ENCODE assay signal across 8 mouse cellular contexts in genomic region chr17:34585877-34586771, GRCm38 (mm10). TPM values are rescaled to one million over a fixed set of nuclear protein-coding genes. Genes with fewer than 3 reads are reported as not detected.
DNase-seq lines count a peak whose midpoint lies in the region; ATAC-seq and TF ChIP-seq lines count a peak whose summit lies in the region.

No protein-coding gene starts in this region.

- H3K27me3 ChIP-seq in lung, embryonic 14.5 days (ENCODE audit: insufficient read depth, low read length), result no peaks in the 10 kb centered on the region
- H3K27me3 ChIP-seq in hindbrain, embryonic 12.5 days, result no peaks in the 10 kb centered on the region
- no peaks in the 10 kb centered on the region for H3K27me3 ChIP-seq in midbrain, embryonic 13.5 days

- WGBS in lung, embryonic 14.5 days, result 23% methylated on average over 32 of the region's 32 CpGs
- 16% methylated on average over 32 of the region's 32 CpGs for WGBS in hindbrain, embryonic 12.5 days
- WGBS in midbrain, embryonic 13.5 days, result 19% methylated on average over 32 of the region's 32 CpGs

- H3K27ac ChIP-seq in lung, embryonic 14.5 days (ENCODE audit: low read depth), result peak overlapping the region; percentile 96
- peak overlapping the region; percentile 99 for H3K27ac ChIP-seq in hindbrain, embryonic 12.5 days
- peak overlapping the region; percentile 100 for H3K27ac ChIP-seq in midbrain, embryonic 13.5 days

- H3K9me3 ChIP-seq in lung, embryonic 14.5 days (ENCODE audit: low read depth, low read length), result no peaks in the 10 kb centered on the region
- H3K9me3 ChIP-seq in hindbrain, embryonic 12.5 days (replicated peaks), result no peaks in the 10 kb centered on the region
- no peaks in the 10 kb centered on the region for H3K9me3 ChIP-seq in midbrain, embryonic 13.5 days

- ATAC-seq in lung, embryonic 14.5 days (ENCODE audit: insufficient read depth), result peak; percentile 3
- peak; percentile 17 for ATAC-seq in hindbrain, embryonic 12.5 days (ENCODE audit: low FRiP score)
- peak; percentile 27 for ATAC-seq in midbrain, embryonic 13.5 days
- no peak for ATAC-seq in granulocyte monocyte progenitor cell, adult 5-6 weeks (replicated peaks; ENCODE audit: poor library complexity, severe bottlenecking)

- TF ChIP-seq CTCF in lung, embryonic 14.5 days (IDR thresholded peaks at IDR 0.05; ENCODE audit: low read depth), result no peak

- no peaks in the 10 kb centered on the region for H3K36me3 ChIP-seq in lung, embryonic 14.5 days (ENCODE audit: insufficient read depth)
- H3K36me3 ChIP-seq in hindbrain, embryonic 12.5 days, result no peaks in the 10 kb centered on the region
- H3K36me3 ChIP-seq in midbrain, embryonic 13.5 days, result no peaks in the 10 kb centered on the region

- H3K4me2 ChIP-seq in lung, embryonic 14.5 days, result peak overlapping the region; percentile 97
- H3K4me2 ChIP-seq in hindbrain, embryonic 12.5 days (replicated peaks), result peak overlapping the region; percentile 89
- H3K4me2 ChIP-seq in midbrain, embryonic 13.5 days (replicated peaks), result peak overlapping the region; percentile 89

- DNase-seq in lung, embryonic 14.5 days, result peak; percentile 30
- DNase-seq in lung, postnatal 14 days, result no peak
- peak; percentile 62 for DNase-seq in embryo, embryonic 11 days
- DNase-seq in ovary, postnatal 10 days (ENCODE audit: low spot score), result no peak
- no peak for DNase-seq in adrenal gland, postnatal 25 days

- H3K9ac ChIP-seq in lung, embryonic 14.5 days, result peak overlapping the region; percentile 91
- H3K9ac ChIP-seq in hindbrain, embryonic 12.5 days, result peak overlapping the region; percentile 87
- H3K9ac ChIP-seq in midbrain, embryonic 13.5 days (replicated peaks), result peak overlapping the region; percentile 93

- peaks cover 34% of the 10 kb centered on the region for H3K4me1 ChIP-seq in lung, embryonic 14.5 days (ENCODE audit: insufficient read depth)
- peaks cover 42% of the 10 kb centered on the region for H3K4me1 ChIP-seq in hindbrain, embryonic 12.5 days
- peaks cover 48% of the 10 kb centered on the region for H3K4me1 ChIP-seq in midbrain, embryonic 13.5 days (replicated peaks)

- peak overlapping the region; percentile 75 for H3K4me3 ChIP-seq in lung, embryonic 14.5 days (ENCODE audit: low read depth, low read length)
- peak overlapping the region; percentile 55 for H3K4me3 ChIP-seq in hindbrain, embryonic 12.5 days
- H3K4me3 ChIP-seq in midbrain, embryonic 13.5 days (replicated peaks), result peak overlapping the region; percentile 63

RNA-seq across cellular contexts. Expression of gene Gpsm3, which starts 3.5 kb away (rescaled TPM):
- polyA plus RNA-seq in lung, embryonic 14.5 days (2014; fragmentation: Nextera tagmentation; extraction: Ambion mirVana), result 13.6 and 14.5 TPM in 2 replicates
- polyA plus RNA-seq in hindbrain, embryonic 12.5 days (2016; fragmentation: Nextera tagmentation; extraction: Ambion mirVana), result 3.5 and 4.3 TPM in 2 replicates
- polyA plus RNA-seq in midbrain, embryonic 13.5 days (2015; fragmentation: Nextera tagmentation; extraction: Ambion mirVana), result 2.8 and 3.4 TPM in 2 replicates
- total RNA-seq in granulocyte monocyte progenitor cell, adult 5-6 weeks (2014; fragmentation: Nextera tagmentation), result 64.1 and 75.3 TPM in 2 replicates
- 11.5 and 23.4 TPM in 2 replicates for total RNA-seq in granulocyte monocyte progenitor cell, adult 5-6 weeks (2017)
- 4.6 and 4.9 TPM in 2 replicates for total RNA-seq in adrenal gland, postnatal 25 days (2021)

RNA-seq across cellular contexts. Expression of gene Pbx2, which starts 4.9 kb away (rescaled TPM):
- polyA plus RNA-seq in lung, embryonic 14.5 days (2014; fragmentation: Nextera tagmentation; extraction: Ambion mirVana), result 10.1 and 10.4 TPM in 2 replicates
- polyA plus RNA-seq in hindbrain, embryonic 12.5 days (2016; fragmentation: Nextera tagmentation; extraction: Ambion mirVana), result 17.9 and 18.7 TPM in 2 replicates
- polyA plus RNA-seq in midbrain, embryonic 13.5 days (2015; fragmentation: Nextera tagmentation; extraction: Ambion mirVana), result 13.3 and 15.3 TPM in 2 replicates
- total RNA-seq in granulocyte monocyte progenitor cell, adult 5-6 weeks (2014; fragmentation: Nextera tagmentation), result 21.1 and 29.7 TPM in 2 replicates
- total RNA-seq in granulocyte monocyte progenitor cell, adult 5-6 weeks (2017), result 25.1 and 34.4 TPM in 2 replicates
- 36.4 and 51.6 TPM in 2 replicates for total RNA-seq in adrenal gland, postnatal 25 days (2021)

RNA-seq across cellular contexts. Expression of gene Ager, which starts 11.5 kb away (rescaled TPM):
- polyA plus RNA-seq in lung, embryonic 14.5 days (2014; fragmentation: Nextera tagmentation; extraction: Ambion mirVana), result 64.7 and 74.6 TPM in 2 replicates
- 1.9 and 2.9 TPM in 2 replicates for polyA plus RNA-seq in hindbrain, embryonic 12.5 days (2016; fragmentation: Nextera tagmentation; extraction: Ambion mirVana)
- polyA plus RNA-seq in midbrain, embryonic 13.5 days (2015; fragmentation: Nextera tagmentation; extraction: Ambion mirVana), result 1.5 and 2.2 TPM in 2 replicates
- 1.3 and 1.9 TPM in 2 replicates for total RNA-seq in granulocyte monocyte progenitor cell, adult 5-6 weeks (2014; fragmentation: Nextera tagmentation)
- total RNA-seq in granulocyte monocyte progenitor cell, adult 5-6 weeks (2017), result 1.3 and 2.0 TPM in 2 replicates
- 0.57 and 1.5 TPM in 2 replicates for total RNA-seq in adrenal gland, postnatal 25 days (2021)

RNA-seq across cellular contexts. Expression of gene Rnf5, which starts 17.4 kb away (rescaled TPM):
- 78.7 and 84.9 TPM in 2 replicates for polyA plus RNA-seq in lung, embryonic 14.5 days (2014; fragmentation: Nextera tagmentation; extraction: Ambion mirVana)
- 214 and 228 TPM in 2 replicates for polyA plus RNA-seq in hindbrain, embryonic 12.5 days (2016; fragmentation: Nextera tagmentation; extraction: Ambion mirVana)
- 324 and 337 TPM in 2 replicates for polyA plus RNA-seq in midbrain, embryonic 13.5 days (2015; fragmentation: Nextera tagmentation; extraction: Ambion mirVana)
- total RNA-seq in granulocyte monocyte progenitor cell, adult 5-6 weeks (2014; fragmentation: Nextera tagmentation), result 52.2 and 64.9 TPM in 2 replicates
- total RNA-seq in granulocyte monocyte progenitor cell, adult 5-6 weeks (2017), result 13.8 and 15.2 TPM in 2 replicates
- total RNA-seq in adrenal gland, postnatal 25 days (2021), result 79.3 and 91.3 TPM in 2 replicates

RNA-seq across cellular contexts. Expression of gene Agpat1, which starts 17.9 kb away (rescaled TPM):
- 52.5 and 54.1 TPM in 2 replicates for polyA plus RNA-seq in lung, embryonic 14.5 days (2014; fragmentation: Nextera tagmentation; extraction: Ambion mirVana)
- 76.9 and 79.0 TPM in 2 replicates for polyA plus RNA-seq in hindbrain, embryonic 12.5 days (2016; fragmentation: Nextera tagmentation; extraction: Ambion mirVana)
- 86.0 and 100 TPM in 2 replicates for polyA plus RNA-seq in midbrain, embryonic 13.5 days (2015; fragmentation: Nextera tagmentation; extraction: Ambion mirVana)
- 36.6 and 50.1 TPM in 2 replicates for total RNA-seq in granulocyte monocyte progenitor cell, adult 5-6 weeks (2014; fragmentation: Nextera tagmentation)
- total RNA-seq in granulocyte monocyte progenitor cell, adult 5-6 weeks (2017), result 19.1 and 19.3 TPM in 2 replicates
- total RNA-seq in adrenal gland, postnatal 25 days (2021), result 105 and 122 TPM in 2 replicates

Comparison
In these comparisons a context has a peak if more than half of its experiments do, and no peak if none do; other contexts are left out.
1. DNase-seq: peak in lung, embryonic 14.5 days (single experiment) and embryo, embryonic 11 days (single experiment); none in lung, postnatal 14 days (single experiment), ovary, postnatal 10 days (single experiment) and adrenal gland, postnatal 25 days (single experiment).
2. RNA of gene Ager, which starts 11.5 kb away (polyA plus RNA-seq): 64.7 to 74.6 TPM in lung, embryonic 14.5 days; 1.9 to 2.9 TPM in hindbrain, embryonic 12.5 days and 1.5 to 2.2 TPM in midbrain, embryonic 13.5 days; every median in the first group is over 10 times any median in the second.
3. Peak in every context shown above with its lines, with median percentiles within 50 percentile points of each other: H3K27ac ChIP-seq, H3K4me2 ChIP-seq, H3K4me3 ChIP-seq and H3K9ac ChIP-seq.